Mouse (Mus musculus) heart, adult 2 months (tissue): ENCODE measurements around the gene Yars.

Source experiments
- CTCF ChIP-seq: fragments of 200-600 bp; IDR thresholded peaks from 2 replicates; pipeline ENCODE4 v1.8.1; 2022; ENCODE audit warnings: antibody characterized with exemption, mild to moderate bottlenecking, moderate library complexity
- POLR2A ChIP-seq: fragments of 200-500 bp; IDR thresholded peaks from 2 replicates; pipeline ENCODE4 v1.6.1; 2011; ENCODE audit warnings: mild to moderate bottlenecking, low read depth, low read length, control low read depth; ENCODE audit not compliant: insufficient read depth

DNA sequence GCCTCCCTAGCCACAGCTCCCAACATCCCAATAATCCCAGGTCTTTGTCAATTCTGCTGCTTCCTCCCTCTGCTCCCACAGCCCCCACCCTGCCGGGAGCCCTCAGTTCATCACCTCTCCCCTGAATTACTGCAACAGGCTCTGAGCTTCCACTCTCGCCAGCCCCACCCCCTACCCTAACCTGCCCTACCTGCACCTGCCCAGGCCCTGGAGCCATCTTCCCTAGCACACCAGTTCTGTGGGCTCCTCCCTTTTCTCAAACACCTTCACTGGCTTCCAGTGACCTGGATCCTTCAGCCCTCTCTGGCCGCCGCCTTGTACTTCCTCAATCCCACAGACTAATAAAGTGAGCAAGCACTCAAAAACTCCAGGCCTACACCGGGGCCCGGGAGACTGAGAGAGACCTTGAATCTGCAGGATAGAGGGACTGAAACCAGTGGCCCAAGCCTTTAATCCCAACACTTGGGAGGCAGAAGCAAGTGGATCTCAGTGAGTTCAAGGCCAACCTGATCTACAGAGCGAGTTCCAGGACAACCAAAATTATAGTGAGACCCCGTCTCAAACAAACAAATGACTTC is 46.8 kb downstream of the Yars start:
- TF ChIP-seq CTCF (no peak), POLR2A (no peak)
